Mouse (Mus musculus) heart, postnatal 10 days (tissue): ENCODE data around the gene Slc6a9. TPM values are rescaled to one million over a fixed set of nuclear protein-coding genes. Genes with fewer than 3 reads are reported as not detected.

ENCODE experiments used
- DNase-seq, 2 experiments: peaks; one replicate each; pipeline ENCODE4 v3.0.0; 2021
- intact Hi-C: fragments of 180-260 bp; cut with DNase I; formaldehyde crosslinking; loops from one replicate; pipeline ENCODE4 v1.15.1; 2025
- total RNA-seq, 2 experiments: library from RNA; stranded (reverse); gene quantifications; 2 replicates each; pipeline ENCODE4 v1.2.3; 2021

Gene Slc6a9
- total RNA-seq, 2 experiments from 2014 or later, result 5.0 to 5.5 TPM

GRCm38 (mm10) chr4:117898111-117898510 is 63.8 kb downstream of the Slc6a9 start:
- intact Hi-C loops, result no loop called here

GRCm38 (mm10) chr4:117904094-117904493 is 69.8 kb downstream of the Slc6a9 start:
- no peak for DNase-seq
- intact Hi-C loops, result no loop called here

More at GRCm38 (mm10) chr4:117898111-117898510, 63.8 kb downstream of the Slc6a9 start:
- DNase-seq, result no peak

- DNase-seq, result no peak
- intact Hi-C loops, result no loop called here
Observed at GRCm38 (mm10) chr4:117904761-117905160, 70.5 kb downstream of the Slc6a9 start.

- DNase-seq, result no peak
- intact Hi-C loops, result no loop called here
Observed at GRCm38 (mm10) chr4:117906196-117906595, 71.9 kb downstream of the Slc6a9 start.

GRCm38 (mm10) chr4:117908834-117909453 is 74.6 kb downstream of the Slc6a9 start:
- no peak for DNase-seq
- intact Hi-C loops, result no loop called here

- intact Hi-C loops, result no loop called here
- DNase-seq, result no peak
Observed at GRCm38 (mm10) chr4:117912131-117912561, 77.8 kb downstream of the Slc6a9 start.

GRCm38 (mm10) chr4:117912685-117913273 is 78.5 kb downstream of the Slc6a9 start:
- intact Hi-C loops, result no loop called here
- DNase-seq, result no peak

GRCm38 (mm10) chr4:117913421-117913820 is 79.1 kb downstream of the Slc6a9 start:
- intact Hi-C loops, result no loop called here
- peak; percentile 36 to 41 for DNase-seq

- peak in 1 of 2 experiments; percentile 37 for DNase-seq
- intact Hi-C loops, result loop anchor here (2.0 kb wide), 1 partner anchor 23 kb away; no protein-coding TSS in a partner anchor
Observed at GRCm38 (mm10) chr4:117914031-117914430, 79.7 kb downstream of the Slc6a9 start.

- DNase-seq, result peak; percentile 96 to 97
- intact Hi-C loops, result loop anchor here (2.0 kb wide), 1 partner anchor 24 kb away; no protein-coding TSS in a partner anchor
Observed at GRCm38 (mm10) chr4:117914591-117915442, 80.5 kb downstream of the Slc6a9 start, which contains the start of gene Ipo13. TSS of gene Ipo13 (minus strand) at chr4:117914999.

- no peak for DNase-seq
- intact Hi-C loops, result loop anchor here (2.0 kb wide), 1 partner anchor 25 kb away; no protein-coding TSS in a partner anchor
Observed at GRCm38 (mm10) chr4:117915489-117916105, 81.3 kb downstream of the Slc6a9 start.

- intact Hi-C loops, result no loop called here
- DNase-seq, result no peak
Observed at GRCm38 (mm10) chr4:117916386-117916785, 82.1 kb downstream of the Slc6a9 start.

GRCm38 (mm10) chr4:117917402-117917801 is 83.1 kb downstream of the Slc6a9 start:
- DNase-seq, result no peak
- intact Hi-C loops, result no loop called here

GRCm38 (mm10) chr4:117917847-117918246 is 83.5 kb downstream of the Slc6a9 start:
- intact Hi-C loops, result loop anchor here (2.0 kb wide), 1 partner anchor 83 kb away; the partner anchor contains the start of gene Slc6a9

GRCm38 (mm10) chr4:117918261-117918660 is 84.0 kb downstream of the Slc6a9 start:
- intact Hi-C loops, result loop anchor here (2.0 kb wide), 1 partner anchor 83 kb away; the partner anchor contains the start of gene Slc6a9
- peak; percentile 48 to 55 for DNase-seq

More at GRCm38 (mm10) chr4:117917847-117918246, 83.5 kb downstream of the Slc6a9 start:
- no peak for DNase-seq

- DNase-seq, result no peak
- intact Hi-C loops, result loop anchor here (2.0 kb wide), 1 partner anchor 84 kb away; the partner anchor contains the start of gene Slc6a9
Observed at GRCm38 (mm10) chr4:117918762-117919161, 84.5 kb downstream of the Slc6a9 start.

GRCm38 (mm10) chr4:117921358-117921757 is 87.1 kb downstream of the Slc6a9 start:
- no peak for DNase-seq
- intact Hi-C loops, result no loop called here

- DNase-seq, result no peak
- intact Hi-C loops, result no loop called here
Observed at GRCm38 (mm10) chr4:117923450-117923849, 89.1 kb downstream of the Slc6a9 start.
